Mouse (Mus musculus) small intestine, adult 2 months (tissue): ENCODE data around the gene Foxp4. TPM values are rescaled to one million over a fixed set of nuclear protein-coding genes. Genes with fewer than 3 reads are reported as not detected.

Source experiments
- H3K27ac ChIP-seq: fragments of 200-500 bp; 2 replicates; pipeline ENCODE4 v1.5.1; 2012; ENCODE audit warnings: low read depth, low read length, control low read depth, inconsistent platforms; ENCODE audit not compliant: insufficient read depth
- H3K27me3 ChIP-seq: fragments of 200-500 bp; 2 replicates; pipeline ENCODE4 v1.6.1; 2012; ENCODE audit warnings: mild to moderate bottlenecking, moderate library complexity, low read length, inconsistent platforms; ENCODE audit not compliant: control insufficient read depth, insufficient read depth
- H3K36me3 ChIP-seq: fragments of 200-500 bp; 2 replicates; pipeline ENCODE4 v1.6.1; 2012; ENCODE audit warnings: mild to moderate bottlenecking, low read length, control low read depth, inconsistent platforms; ENCODE audit not compliant: control insufficient read depth, insufficient read depth
- H3K4me1 ChIP-seq: fragments of 200-500 bp; 2 replicates; pipeline ENCODE4 v1.6.1; 2012; ENCODE audit warnings: low read length, inconsistent platforms, mixed read lengths; ENCODE audit not compliant: control insufficient read depth, insufficient read depth, insufficient read length
- H3K4me3 ChIP-seq: fragments of 200-500 bp; 2 replicates; pipeline ENCODE4 v1.5.1; 2012; ENCODE audit warnings: low read depth, mild to moderate bottlenecking, control low read depth, inconsistent platforms, low read length, moderate library complexity
- CTCF ChIP-seq: fragments of 200-500 bp; IDR thresholded peaks from 2 replicates; pipeline ENCODE4 v1.5.1; 2012; ENCODE audit warnings: low read depth, mild to moderate bottlenecking, control low read depth, inconsistent platforms, low read length, moderate library complexity, mixed read lengths; ENCODE audit not compliant: insufficient replicate concordance, insufficient read length; ENCODE audit errors: extremely low read depth
- POLR2A ChIP-seq: fragments of 200-500 bp; IDR thresholded peaks from 2 replicates; pipeline ENCODE4 v1.6.1; 2012; ENCODE audit warnings: low read depth, mild to moderate bottlenecking, control low read depth, inconsistent platforms, low read length, moderate library complexity
- WGBS: fragments of 180-500 bp; shearing (Covaris S2); methylation state at CpG from one replicate; pipeline ENCODE4 v1.1.7; 2018; 5-methylcytosine and 5-hydroxymethylcytosine counted together
- polyA plus RNA-seq: library from polyadenylated mRNA; depleted of rRNA; stranded (reverse); fragments of >200 nt; gene quantifications from 2 replicates; pipeline ENCODE4 v1.2.3, GENCODE M21; 2012

Foxp4 gene
- polyA plus RNA-seq, 1 experiment = 126 TPM

GRCm38 (mm10) chr17:47943103-47943870 lies 18.8 kb upstream of the Foxp4 start:
- Histone ChIP-seq H3K27ac (no peak overlapping the region), H3K27me3 (no peaks in the 10 kb centered on the region), H3K36me3 (no peaks in the 10 kb centered on the region), H3K4me1 (0 out of 2 replicates have a peak, but pooled peaks cover 2% of the 10 kb centered on the region), H3K4me3 (no peak overlapping the region)
- WGBS = 64% methylated on average over 9 of the region's 9 CpGs
- no peak for TF ChIP-seq POLR2A
- TF ChIP-seq CTCF = no peak

- 74% methylated on average over 4 of the region's 4 CpGs for WGBS
- 0 out of 2 replicates have a peak, but pooled peaks cover 2% of the 10 kb centered on the region for H3K4me1 ChIP-seq
- H3K27ac ChIP-seq = no peak overlapping the region
- no peaks in the 10 kb centered on the region for H3K36me3 ChIP-seq
- TF ChIP-seq CTCF (no peak), POLR2A (no peak)
- no peak overlapping the region for H3K4me3 ChIP-seq
- H3K27me3 ChIP-seq = no peaks in the 10 kb centered on the region
Observed at GRCm38 (mm10) chr17:47942008-47942407, 17.6 kb upstream of the Foxp4 start.

- 80% methylated on average over 6 of the region's 6 CpGs for WGBS
- TF ChIP-seq POLR2A (no peak), CTCF (no peak)
- Histone ChIP-seq H3K4me3 (no peak overlapping the region), H3K36me3 (no peaks in the 10 kb centered on the region), H3K27me3 (no peaks in the 10 kb centered on the region), H3K27ac (no peak overlapping the region), H3K4me1 (0 out of 2 replicates have a peak, but pooled peaks cover 2% of the 10 kb centered on the region)
Observed at GRCm38 (mm10) chr17:47938839-47939238, 14.4 kb upstream of the Foxp4 start.

GRCm38 (mm10) chr17:47937926-47938600 lies 13.6 kb upstream of the Foxp4 start:
- H3K4me3 ChIP-seq = no peak overlapping the region
- H3K27ac ChIP-seq = no peak overlapping the region
- H3K27me3 ChIP-seq = no peaks in the 10 kb centered on the region
- H3K36me3 ChIP-seq = no peaks in the 10 kb centered on the region
- TF ChIP-seq POLR2A = no peak
- TF ChIP-seq CTCF = no peak
- whole genome bisulfite sequencing = 59% methylated on average over 10 of the region's 10 CpGs
- 0 out of 2 replicates have a peak, but pooled peaks cover 2% of the 10 kb centered on the region for H3K4me1 ChIP-seq

GRCm38 (mm10) chr17:47936591-47936990 lies 12.1 kb upstream of the Foxp4 start:
- Histone ChIP-seq H3K4me3 (no peak overlapping the region), H3K36me3 (no peaks in the 10 kb centered on the region), H3K4me1 (no peaks in the 10 kb centered on the region), H3K27me3 (no peaks in the 10 kb centered on the region), H3K27ac (no peak overlapping the region)
- TF ChIP-seq CTCF (no peak), POLR2A (no peak)
- 63% methylated on average over 4 of the region's 4 CpGs for WGBS

GRCm38 (mm10) chr17:47929431-47929830 lies 5.0 kb upstream of the Foxp4 start:
- peaks cover 9% of the 10 kb centered on the region for H3K4me1 ChIP-seq
- TF ChIP-seq CTCF = no peak
- no peak for TF ChIP-seq POLR2A
- H3K36me3 ChIP-seq = no peaks in the 10 kb centered on the region
- 88% methylated on average over 4 of the region's 4 CpGs for WGBS
- H3K27ac ChIP-seq = no peak overlapping the region
- H3K27me3 ChIP-seq = no peaks in the 10 kb centered on the region
- H3K4me3 ChIP-seq = no peak overlapping the region

- Histone ChIP-seq H3K27ac (no peak overlapping the region), H3K4me3 (no peak overlapping the region; the same call in 1 of the 2 replicates), H3K36me3 (no peaks in the 10 kb centered on the region), H3K27me3 (no peaks in the 10 kb centered on the region), H3K4me1 (peaks cover 16% of the 10 kb centered on the region)
- whole genome bisulfite sequencing = 34% methylated on average over 10 of the region's 10 CpGs
- TF ChIP-seq POLR2A (no peak), CTCF (no peak)
Observed at GRCm38 (mm10) chr17:47925988-47926387, 1.5 kb upstream of the Foxp4 start.
